25 mouse cellular contexts compared by ENCODE assay signal in genomic region chr1:34157702-34158101, GRCm38 (mm10).
"Had no signal": no experiment of that assay in that cellular context is flagged by ENCODE, and none has a peak within 500 bp of the region (broad histone marks: within the 10 kb centered on the region; RNA-seq: fewer than 3 reads in every experiment).

No protein-coding gene starts in this region.

- H3K4me2 ChIP-seq: heart, embryonic 11.5 days; hindbrain, embryonic 13.5 days; hindbrain, embryonic 15.5 days; kidney, embryonic 15.5 days; limb, embryonic 13.5 days; limb, embryonic 15.5 days; liver, embryonic 12.5 days had no signal

- H3K36me3 ChIP-seq: limb, embryonic 15.5 days; liver, embryonic 12.5 days had no signal

- H3K9ac ChIP-seq: forebrain, postnatal 0 days; hindbrain, embryonic 13.5 days; hindbrain, embryonic 15.5 days; kidney, embryonic 15.5 days; limb, embryonic 13.5 days; limb, embryonic 15.5 days; liver, embryonic 12.5 days; liver, embryonic 14.5 days had no signal

- H3K9me3 ChIP-seq: hindbrain, embryonic 13.5 days; hindbrain, embryonic 15.5 days; kidney, embryonic 15.5 days; limb, embryonic 13.5 days; limb, embryonic 15.5 days; liver, embryonic 12.5 days had no signal

- H3K4me1 ChIP-seq: hindbrain, embryonic 15.5 days; kidney, embryonic 15.5 days; limb, embryonic 15.5 days; liver, embryonic 12.5 days had no signal

- H3K27ac ChIP-seq: hindbrain, embryonic 13.5 days; hindbrain, embryonic 15.5 days; hindbrain, postnatal 0 days; kidney, embryonic 15.5 days; kidney, postnatal 0 days; limb, embryonic 13.5 days; limb, embryonic 15.5 days; liver, embryonic 12.5 days; liver, embryonic 14.5 days had no signal

- H3K27me3 ChIP-seq: hindbrain, embryonic 13.5 days; hindbrain, embryonic 15.5 days; kidney, embryonic 15.5 days; limb, embryonic 13.5 days; limb, embryonic 15.5 days; liver, embryonic 12.5 days had no signal

- ATAC-seq: forebrain, postnatal 0 days; hindbrain, postnatal 0 days; intestine, embryonic 16.5 days; liver, embryonic 12.5 days had no signal

- DNase-seq: forebrain, postnatal 0 days; gastrocnemius, postnatal 14 days; gastrocnemius, postnatal 36 days; heart, adult 11 months; heart, postnatal 10 days; heart, postnatal 36 days; kidney, adult 11 months; kidney, adult 2 months; kidney, adult 9 months; kidney, postnatal 14 days; kidney, postnatal 36 days; layer of hippocampus, adult 9-11 months; layer of hippocampus, postnatal 36 days; left cerebral cortex, postnatal 4 days had no signal

- H3K4me3 ChIP-seq: hindbrain, embryonic 13.5 days; hindbrain, embryonic 15.5 days; kidney, embryonic 15.5 days; limb, embryonic 13.5 days; limb, embryonic 15.5 days; liver, embryonic 12.5 days had no signal
